Mouse (Mus musculus) layer of hippocampus, postnatal 14 days (tissue): ENCODE data around the gene Ap1b1. TPM values are rescaled to one million over a fixed set of nuclear protein-coding genes. Genes with fewer than 3 reads are reported as not detected.

Source experiments
- DNase-seq, 2 experiments: peaks; one replicate each; pipeline ENCODE4 v3.0.0; 2021 to 2022; ENCODE audit warnings: low spot score in 2 of 2, mixed read lengths in 1 of 2
- long read RNA-seq, 2 experiments: library from polyadenylated mRNA; stranded (forward); transcript quantifications; one replicate each; pipeline ENCODE4 v2.0.0; 2021
- total RNA-seq, 2 experiments: library from RNA; stranded (reverse); gene quantifications; 2 replicates each; pipeline ENCODE4 v1.2.3; 2021

Ap1b1 gene
- total RNA-seq, result 100 to 1,000 TPM; 140 to 141 TPM
- long read RNA-seq, experiment 1, full-length matches to known transcripts, result 5 of 44 reads
- long read RNA-seq, experiment 1, partial matches to known transcripts, result 20 of 44 reads
- long read RNA-seq, experiment 1, other reads (novel, unspliced or antisense), result 19 of 44 reads
- long read RNA-seq, experiment 2, full-length matches to known transcripts, result 2 of 46 reads
- long read RNA-seq, experiment 2, partial matches to known transcripts, result 28 of 46 reads
- long read RNA-seq, experiment 2, other reads (novel, unspliced or antisense), result 16 of 46 reads

DNA sequence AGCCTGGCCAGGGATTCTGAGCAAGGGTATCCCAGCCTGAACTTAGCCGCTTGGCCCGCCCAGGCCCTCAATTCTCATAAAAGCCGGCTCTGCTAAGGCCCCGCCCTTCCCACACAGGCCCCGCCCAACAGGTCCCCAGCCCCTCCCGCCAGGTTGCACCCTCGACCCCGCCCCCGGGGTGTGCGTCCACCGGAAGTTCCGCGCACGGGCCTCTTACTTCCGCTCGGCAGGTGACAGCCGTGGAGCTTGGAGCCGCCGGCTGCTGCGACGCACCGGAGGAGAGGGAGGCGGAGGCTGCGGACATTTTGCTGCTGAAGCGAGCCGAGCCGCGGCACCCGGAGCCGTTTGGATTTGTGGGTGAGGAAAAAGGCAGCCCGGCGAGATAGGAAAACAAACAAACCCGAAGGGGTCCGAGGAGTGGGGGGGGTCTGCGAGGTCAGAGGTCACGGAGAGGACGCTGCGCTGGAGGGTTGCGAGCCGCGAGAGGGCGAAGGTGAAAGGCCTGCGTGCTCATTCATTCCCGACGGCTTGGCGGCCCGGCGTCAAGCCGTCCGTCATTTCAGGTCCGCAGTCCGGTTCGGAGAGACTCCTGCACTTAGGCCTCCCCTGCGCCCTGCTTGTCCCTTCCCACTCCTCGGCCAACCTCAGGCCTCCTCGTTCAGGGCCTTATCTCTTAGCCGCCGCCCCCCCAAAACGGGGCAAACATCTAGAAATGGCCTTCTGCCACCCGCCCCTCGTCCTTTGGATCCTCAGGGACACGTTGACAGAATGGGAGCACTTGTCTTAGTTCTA lies at the start of gene Ap1b1:
Ap1b1 (plus strand) TSS at position 130 of the 792 bp plus-strand sequence.
- peak; percentile 75 to 84 for DNase-seq

- no peak for DNase-seq
Measured at GRCm38 (mm10) chr11:4946530-4946929, 40.1 kb upstream of the Ap1b1 start.

DNA sequence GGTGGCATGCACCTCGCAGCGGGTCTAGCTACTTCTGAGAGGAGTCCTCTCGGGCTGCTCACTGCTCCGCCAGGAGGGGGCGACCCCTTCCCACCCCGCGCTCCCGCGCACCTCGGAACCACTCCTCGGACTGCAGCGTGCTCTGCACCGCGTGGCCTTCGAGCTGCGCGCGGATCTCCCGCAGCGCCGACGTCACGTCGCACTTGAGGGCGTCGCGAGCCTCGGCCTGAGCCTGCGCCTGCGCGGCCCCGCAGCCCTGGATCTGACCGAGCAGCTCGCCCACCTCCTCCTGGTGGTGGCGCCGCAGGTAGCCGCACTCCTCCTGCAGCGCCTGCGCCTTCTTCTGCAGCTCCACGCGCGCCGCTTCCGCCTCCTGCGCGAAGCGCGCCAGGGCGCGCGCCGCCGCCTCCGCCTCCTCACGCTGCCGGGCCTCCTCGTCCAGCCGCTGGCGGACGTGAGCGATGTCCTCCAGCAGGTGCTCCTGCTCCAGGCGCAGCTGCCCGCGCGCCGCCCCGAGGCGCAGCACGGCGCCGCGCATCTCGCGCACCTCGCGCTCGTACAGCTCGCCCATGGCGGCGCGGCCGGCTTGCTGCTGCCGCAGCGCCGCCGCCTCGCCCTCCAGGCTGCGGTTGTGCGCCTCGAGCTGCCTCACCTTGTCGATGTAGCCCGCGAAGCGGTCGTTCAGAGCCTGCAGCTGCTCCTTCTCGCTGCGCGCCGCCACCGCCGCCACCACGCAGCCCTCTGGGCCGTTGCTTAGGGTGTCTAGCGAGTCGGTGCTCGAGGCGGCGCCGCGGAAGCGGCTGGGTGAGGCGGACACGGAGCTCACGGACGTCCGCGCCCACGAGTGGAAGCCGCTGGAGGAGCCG lies 39.4 kb upstream of the Ap1b1 start:
- DNase-seq, result peak; percentile 79 to 87

GRCm38 (mm10) chr11:4947813-4948174 lies 38.8 kb upstream of the Ap1b1 start, which contains the start of gene Nefh:
Nefh (minus strand) TSS chr11:4948064.
- DNase-seq, result no peak

GRCm38 (mm10) chr11:4948792-4949191 lies 37.8 kb upstream of the Ap1b1 start:
- no peak for DNase-seq

- peak in 1 of 2 experiments; percentile 28 for DNase-seq
Measured at GRCm38 (mm10) chr11:4949256-4950044, 37.2 kb upstream of the Ap1b1 start.

- no peak for DNase-seq
Measured at GRCm38 (mm10) chr11:4953401-4953800, 33.2 kb upstream of the Ap1b1 start.

DNA sequence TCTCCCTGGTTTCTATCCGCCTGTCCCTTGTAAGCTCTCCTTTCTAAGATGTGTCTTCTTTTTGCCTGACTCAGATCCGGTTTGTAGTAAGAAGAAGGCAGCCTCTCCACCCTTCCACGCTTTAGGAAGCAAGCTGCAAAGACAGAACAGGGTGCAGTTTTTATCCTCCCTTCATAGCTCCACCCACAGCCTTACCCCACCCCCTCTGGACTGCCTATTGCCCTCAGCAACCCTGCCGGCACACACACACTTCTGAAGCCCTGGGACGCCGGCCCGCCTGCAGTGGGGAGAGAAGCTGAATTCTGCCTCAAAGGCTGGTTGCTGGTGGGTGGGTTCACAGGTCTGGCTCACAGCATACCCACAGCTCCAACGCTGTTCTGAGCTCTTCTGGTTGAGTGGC lies 32.7 kb upstream of the Ap1b1 start:
- no peak for DNase-seq

DNA sequence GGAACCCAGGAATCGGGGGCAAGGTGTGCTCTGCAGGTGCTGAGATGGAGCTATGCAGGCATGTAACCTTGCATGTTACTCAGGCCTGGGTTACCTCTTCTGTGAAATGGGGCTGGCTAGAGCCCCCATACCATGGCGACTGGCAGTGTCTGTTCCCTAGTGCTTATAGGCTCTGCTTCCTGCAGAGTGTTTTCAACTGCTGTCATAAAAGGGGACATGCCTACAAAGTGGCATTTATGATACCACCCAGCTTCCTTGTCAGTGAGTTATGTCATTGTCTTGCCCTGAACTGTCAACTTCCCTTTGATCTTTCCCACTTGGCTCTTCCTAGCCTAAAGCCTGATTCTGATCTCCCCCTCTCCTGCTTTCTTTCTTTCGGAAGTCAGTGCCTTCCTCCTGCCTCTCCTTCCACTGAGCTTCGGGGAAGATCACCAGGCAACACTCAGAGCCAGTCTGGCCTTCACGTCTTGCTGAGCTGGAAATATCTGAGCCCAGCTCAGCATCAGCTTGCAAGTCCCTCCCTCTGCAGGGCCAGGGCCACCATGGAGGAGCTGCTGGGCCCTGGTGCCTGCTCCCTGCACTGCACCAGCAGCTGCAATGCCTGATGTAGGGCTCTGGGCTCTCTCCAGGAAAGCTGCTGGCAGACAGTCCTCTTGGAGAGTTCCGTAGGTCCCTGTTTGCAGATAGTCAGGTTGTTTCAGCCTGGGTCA lies 23.4 kb upstream of the Ap1b1 start:
- no peak for DNase-seq

- no peak for DNase-seq
Measured at GRCm38 (mm10) chr11:4966325-4966724, 20.3 kb upstream of the Ap1b1 start.

- DNase-seq, result no peak
Measured at GRCm38 (mm10) chr11:4966888-4967287, 19.7 kb upstream of the Ap1b1 start.

GRCm38 (mm10) chr11:4967549-4967948 lies 19.1 kb upstream of the Ap1b1 start:
- no peak for DNase-seq

DNA sequence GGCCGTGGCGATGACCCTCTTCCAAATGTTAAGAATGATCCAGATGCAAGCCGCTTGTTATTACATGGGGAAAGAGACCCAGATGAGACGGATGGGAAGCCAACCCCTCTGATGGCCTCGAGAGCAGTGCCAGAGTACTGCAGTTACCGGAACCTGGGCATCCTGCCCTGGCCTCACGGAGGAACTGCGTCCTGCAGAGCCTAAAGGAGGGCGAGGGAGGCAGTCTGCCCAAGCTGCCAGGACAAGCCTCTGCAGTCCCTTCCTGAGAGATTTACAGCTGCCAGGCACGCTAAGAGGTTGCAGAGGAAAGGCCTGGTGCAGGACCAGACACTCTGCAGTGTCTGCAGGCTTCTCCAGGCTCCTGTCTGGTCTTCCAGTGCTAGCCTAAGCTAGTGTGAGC lies 18.2 kb upstream of the Ap1b1 start:
- no peak for DNase-seq

- DNase-seq, result peak; percentile 34 to 67
Measured at GRCm38 (mm10) chr11:4972967-4973870, 13.4 kb upstream of the Ap1b1 start.

- DNase-seq, result no peak
Measured at GRCm38 (mm10) chr11:4973871-4974256, 12.8 kb upstream of the Ap1b1 start.

- DNase-seq, result no peak
Measured at GRCm38 (mm10) chr11:4974376-4975122, 12.1 kb upstream of the Ap1b1 start.

GRCm38 (mm10) chr11:4975623-4976022 lies 11.0 kb upstream of the Ap1b1 start:
- no peak for DNase-seq

- DNase-seq, result no peak
Measured at GRCm38 (mm10) chr11:4983010-4983409, 3.6 kb upstream of the Ap1b1 start.
